Mouse (Mus musculus) MN1 (cell line): ENCODE data around the gene Mtpn.

Source experiments
- DNase-seq: peaks from one replicate; pipeline ENCODE4 v3.0.0-alpha.2; 2016; ENCODE audit warnings: low spot score

The Mtpn gene

DNA sequence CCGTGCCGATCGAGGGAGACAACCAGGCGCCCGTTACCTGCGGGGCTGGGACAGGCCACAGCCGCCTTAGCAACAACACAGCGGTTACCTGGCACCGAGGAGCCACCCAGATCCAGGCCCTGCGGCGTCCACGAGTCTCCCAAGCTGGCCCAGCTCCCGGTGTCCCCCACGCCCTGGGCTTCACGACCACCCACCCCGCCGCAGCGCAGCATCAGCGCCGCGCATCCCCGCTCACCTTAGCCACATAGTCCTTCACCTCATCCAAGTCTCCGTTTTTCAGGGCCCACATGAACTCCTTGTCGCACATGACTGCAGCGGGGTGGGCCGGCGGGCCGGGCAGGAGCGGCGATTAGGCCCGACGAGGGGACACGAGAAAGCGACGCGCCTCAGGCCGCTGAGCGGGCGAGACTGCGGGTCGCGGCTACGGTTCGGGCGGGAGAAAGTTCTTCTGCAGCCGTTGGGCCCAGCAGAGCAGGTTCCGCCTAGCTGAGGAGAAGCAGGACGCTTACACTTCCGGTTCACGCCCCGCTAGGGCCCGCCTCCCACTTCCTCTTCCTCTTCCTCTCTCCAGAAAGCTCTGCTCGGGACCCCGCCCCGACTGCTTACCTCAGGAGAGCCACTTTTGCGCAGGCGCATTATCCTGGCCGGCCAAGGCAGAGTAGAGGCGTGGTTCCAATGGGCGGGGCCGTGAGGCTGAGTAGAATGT, at the start of gene Mtpn:
Gene Mtpn (minus strand): TSS at position 585 of the 706 bp plus-strand sequence.
- DNase-seq = peak; percentile 95

DNA sequence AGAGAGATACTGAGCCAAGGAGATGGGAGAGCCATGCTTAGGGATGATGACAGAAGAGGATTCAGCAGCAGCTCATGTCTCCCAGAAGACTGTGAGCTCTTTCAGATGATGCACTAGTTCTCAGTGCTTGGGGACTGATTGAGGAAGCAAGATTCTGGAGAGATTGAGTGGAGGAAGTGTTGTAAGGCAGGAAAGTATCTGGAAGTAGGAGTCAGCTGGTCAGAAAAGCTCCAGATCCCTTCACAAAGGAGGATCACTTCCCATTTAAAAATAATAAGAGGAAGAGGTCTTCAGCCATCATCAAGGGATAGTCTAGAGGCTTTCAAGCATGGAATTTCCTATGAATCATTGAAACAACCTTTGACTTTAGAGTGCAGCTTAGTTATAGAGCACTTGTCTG, 29.0 kb upstream of the Mtpn start:
- no peak for DNase-seq

- peak; percentile 19 for DNase-seq
Measured at GRCm38 (mm10) chr6:35567755-35568154, 28.1 kb upstream of the Mtpn start.

GRCm38 (mm10) chr6:35559950-35560349, 20.3 kb upstream of the Mtpn start:
- no peak for DNase-seq

GRCm38 (mm10) chr6:35544352-35544751, 4.7 kb upstream of the Mtpn start:
- DNase-seq = no peak

DNA sequence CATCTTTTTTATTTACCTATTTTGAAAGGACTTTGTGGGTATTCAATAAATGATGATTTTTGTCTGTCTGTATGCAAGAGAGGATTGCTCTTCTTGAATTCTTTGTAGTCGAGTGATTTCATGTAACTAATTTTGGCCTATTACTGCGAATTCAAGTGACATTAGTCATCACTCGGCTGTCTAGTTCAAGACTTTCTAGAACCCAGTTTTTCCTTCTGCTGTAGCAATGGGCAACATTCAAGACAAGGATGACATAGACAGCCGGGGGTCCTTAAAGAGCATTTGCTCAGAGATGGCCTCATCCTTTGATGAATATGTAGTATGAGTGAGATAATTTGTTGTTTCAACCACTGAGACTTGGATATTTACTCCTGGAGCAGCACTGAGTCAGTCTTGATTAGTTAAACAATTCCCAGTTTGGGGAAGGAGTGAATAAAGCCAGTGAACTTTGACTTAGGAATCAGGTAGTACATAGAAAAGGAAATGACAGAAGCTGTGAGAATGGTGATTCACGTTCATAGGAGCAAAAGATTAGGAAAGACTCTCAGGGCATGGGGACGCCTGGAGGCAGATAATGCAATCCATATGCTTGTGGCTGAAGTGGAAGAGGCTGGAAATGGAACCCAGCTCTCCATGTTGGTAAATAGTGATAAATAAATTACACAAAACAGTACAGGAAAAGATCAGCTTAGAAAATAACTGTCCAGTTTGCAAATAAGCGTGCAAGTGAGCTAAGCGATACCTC, 3.1 kb upstream of the Mtpn start:
- no peak for DNase-seq

DNA sequence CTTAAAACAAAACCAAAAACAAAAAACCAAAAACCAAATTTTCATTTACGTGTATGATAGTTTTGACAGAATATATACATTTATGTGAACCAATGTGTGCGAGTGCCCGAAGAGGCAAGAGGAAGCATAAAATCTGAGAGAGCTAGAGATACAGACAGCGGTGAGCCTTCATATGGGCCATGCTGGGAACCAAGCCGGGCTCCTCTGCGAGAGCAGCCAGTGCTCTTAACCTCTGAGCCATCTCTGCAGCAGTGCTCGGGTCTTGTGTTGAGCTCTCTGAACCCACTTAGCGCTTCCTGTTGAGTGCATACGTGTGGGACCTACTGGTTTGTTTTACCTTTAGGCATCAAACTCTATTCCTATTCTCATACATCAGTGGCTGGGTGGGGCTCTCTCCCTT, 689 bp upstream of the Mtpn start:
- no peak for DNase-seq

DNA sequence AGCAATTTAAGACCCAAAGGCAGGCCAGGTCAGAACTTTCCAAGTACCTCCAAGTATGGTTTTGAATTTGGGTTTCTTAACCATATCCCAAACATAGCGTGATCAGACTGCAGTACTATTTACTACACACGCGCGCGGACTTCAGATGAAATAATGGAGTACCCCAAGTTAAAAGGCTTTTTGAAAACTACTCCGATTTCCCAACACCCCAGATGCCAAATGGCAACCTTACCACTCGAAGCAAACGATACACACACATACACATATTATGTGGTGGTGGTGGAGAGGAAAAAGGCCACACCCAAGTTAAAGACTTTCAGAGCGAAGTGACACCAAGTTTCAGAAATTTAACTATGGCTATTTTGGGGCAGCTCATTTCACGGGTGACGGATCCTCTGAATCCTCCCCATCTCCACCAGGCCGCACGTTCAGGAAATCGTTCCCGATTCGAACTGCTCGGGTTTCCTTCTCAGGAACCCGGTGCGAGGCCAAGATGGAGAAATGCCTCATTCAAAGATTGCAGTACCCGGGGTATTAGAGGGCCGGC, 858 bp downstream of the Mtpn start:
- DNase-seq = peak; percentile 11

DNA sequence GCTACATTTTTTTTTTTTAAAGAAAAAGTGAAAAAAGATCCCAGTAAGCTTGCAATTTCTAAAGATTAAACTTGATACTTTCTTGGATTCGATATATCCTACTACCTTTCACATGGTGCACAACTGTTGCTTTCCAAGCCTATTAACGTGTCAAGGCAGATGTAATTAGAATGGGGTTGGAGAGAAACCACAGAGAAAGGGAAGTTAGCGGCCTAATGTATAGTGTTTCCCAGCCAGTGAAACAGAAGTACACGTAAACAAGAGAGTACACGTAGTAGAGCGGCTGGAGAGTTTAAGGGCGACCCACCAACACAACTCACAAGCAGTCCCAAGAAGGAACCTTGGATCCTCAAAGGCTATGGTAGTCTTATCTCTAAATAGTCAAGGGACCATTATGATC, 3.7 kb downstream of the Mtpn start:
- no peak for DNase-seq

DNA sequence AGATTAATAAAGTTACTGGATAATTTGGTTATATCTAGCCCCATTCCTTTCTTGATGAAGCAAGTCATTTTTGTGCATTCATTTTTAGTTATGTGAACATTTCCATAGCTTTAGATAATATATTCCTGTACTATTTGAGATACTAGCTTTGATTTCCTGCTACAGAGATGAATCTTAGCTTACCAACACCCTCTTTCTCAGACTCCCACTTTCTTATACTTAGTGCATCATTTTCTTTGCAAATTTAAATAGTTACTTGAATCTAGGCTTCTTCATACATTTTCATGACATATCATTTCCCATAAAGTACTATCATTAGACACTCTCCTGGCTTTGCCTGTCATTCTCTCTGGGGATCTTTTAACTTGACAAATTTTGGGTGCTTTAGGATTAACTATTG, 26.3 kb downstream of the Mtpn start:
- no peak for DNase-seq

DNA sequence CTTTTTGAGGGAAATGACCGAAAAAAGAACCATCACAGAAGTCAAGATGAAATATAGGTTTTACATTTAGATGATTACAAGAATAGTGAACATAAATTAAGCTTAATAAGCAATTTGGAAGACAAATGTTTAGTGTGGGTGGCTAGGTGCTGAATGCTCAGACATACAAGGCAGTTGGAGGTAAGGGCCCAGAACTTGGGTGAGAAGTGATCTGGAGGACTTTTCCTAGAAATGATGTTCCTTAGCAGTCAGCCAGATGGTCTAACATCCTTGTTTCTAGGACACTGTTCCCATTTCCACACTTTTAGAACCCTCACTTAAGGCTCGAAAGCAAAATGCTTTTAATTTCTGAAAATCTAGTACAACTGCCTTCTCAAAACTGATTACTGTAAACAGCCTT, 34.9 kb downstream of the Mtpn start:
- no peak for DNase-seq

GRCm38 (mm10) chr6:35502904-35503303, 36.8 kb downstream of the Mtpn start:
- peak; percentile 7 for DNase-seq

DNA sequence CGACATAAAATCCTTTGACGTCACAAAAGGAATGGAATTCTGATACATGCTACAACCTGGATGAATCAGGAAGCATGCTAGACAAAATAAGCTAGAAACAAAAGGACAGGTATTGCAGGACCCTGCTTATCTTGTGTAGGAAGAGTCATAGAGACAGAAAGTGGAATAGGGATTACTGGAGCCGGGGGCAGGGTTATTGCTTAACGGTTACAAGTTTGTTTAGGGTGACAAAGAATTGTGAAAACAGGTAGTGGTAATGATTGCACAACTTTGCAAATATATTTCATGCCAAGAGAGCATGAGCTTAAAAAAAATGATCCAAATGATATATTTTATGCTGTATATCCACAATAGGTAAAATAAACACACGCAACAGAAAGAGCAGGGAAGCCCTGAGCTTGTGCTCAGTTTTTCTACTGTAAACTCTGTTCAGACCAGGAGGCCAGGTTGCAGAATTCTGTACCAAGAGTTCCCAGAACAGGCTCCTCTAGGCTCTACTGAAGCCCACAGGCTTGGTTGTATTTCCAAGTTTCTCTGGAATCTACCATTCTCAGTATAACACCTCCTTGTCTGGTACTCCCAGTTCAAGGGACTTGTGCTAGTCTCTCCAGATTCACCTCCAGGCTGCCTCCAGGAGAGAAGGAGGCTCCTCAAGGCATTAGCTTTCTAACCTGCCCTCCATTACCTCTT, 39.6 kb downstream of the Mtpn start:
- no peak for DNase-seq

GRCm38 (mm10) chr6:35497406-35497805, 42.3 kb downstream of the Mtpn start:
- DNase-seq = no peak

- DNase-seq = no peak
Measured at GRCm38 (mm10) chr6:35493851-35494250, 45.8 kb downstream of the Mtpn start.

- peak; percentile 28 for DNase-seq
Measured at GRCm38 (mm10) chr6:35479651-35480335, 59.9 kb downstream of the Mtpn start.

GRCm38 (mm10) chr6:35476830-35477229, 62.9 kb downstream of the Mtpn start:
- DNase-seq = no peak

GRCm38 (mm10) chr6:35463450-35464395, 76.0 kb downstream of the Mtpn start:
- DNase-seq = no peak

- no peak for DNase-seq
Measured at GRCm38 (mm10) chr6:35462484-35462883, 77.2 kb downstream of the Mtpn start.
